Mouse (Mus musculus) stomach, postnatal 0 days (tissue): Measurements from ENCODE around the gene Pdk4.

ENCODE experiments used
- CTCF ChIP-seq: IDR thresholded peaks from 2 replicates; pipeline ENCODE4 v1.5.1; 2016; ENCODE audit warnings: antibody characterized with exemption, low read depth, mild to moderate bottlenecking, moderate library complexity
- EP300 ChIP-seq: optimal IDR thresholded peaks from 2 replicates; pipeline ENCODE3; 2016; ENCODE audit warnings: antibody characterized with exemption

GRCm38 (mm10) chr6:5517091-5517490 lies 21.0 kb upstream of the Pdk4 start:
- TF ChIP-seq CTCF = no peak
- no peak for TF ChIP-seq EP300
